Mouse (Mus musculus): ENCODE measurements around the gene Dhx8.

DNA sequence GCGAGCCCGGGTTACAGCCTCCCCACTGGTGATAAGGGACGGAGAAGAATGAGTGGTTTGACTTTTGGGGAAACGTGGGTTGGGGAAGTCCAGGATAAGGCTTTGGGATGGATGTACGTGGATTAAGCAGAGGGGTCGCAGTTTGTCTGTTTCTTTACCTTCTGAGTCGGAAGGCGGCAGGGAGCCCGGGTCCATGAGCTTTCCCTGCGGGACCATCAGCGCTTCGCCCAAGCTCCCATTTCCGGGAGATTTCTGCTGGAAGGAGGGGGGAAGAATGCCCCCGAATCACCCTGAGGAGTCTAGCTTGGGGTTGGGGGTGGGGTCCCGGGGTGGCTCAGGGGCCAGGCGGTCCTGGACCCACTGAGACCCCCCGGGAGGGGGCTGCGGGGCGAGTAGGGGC is 51.4 kb downstream of the Dhx8 start:
- TF ChIP-seq POLR2A (IDR thresholded peaks at IDR 0.05; ENCODE audit: extremely low read depth, insufficient read depth, low read length) (no peak), CTCF (IDR thresholded peaks at IDR 0.05; ENCODE audit: extremely low read depth, insufficient read depth, low read length) (no peak)

Measured in cortical plate, adult 2 months (tissue).